Mouse (Mus musculus) splenic B cell, adult 2 months (primary cell): ENCODE results near the gene Polk.
A peak's percentile ranks its signal among the peaks of the same experiment; 100 is the strongest.

Source experiments
- DNase-seq: peaks from one replicate; pipeline ENCODE4 v3.0.0-alpha.2; 2011; ENCODE audit warnings: low read depth, low spot score
- H3K27me3 ChIP-seq: 2 replicates; pipeline ENCODE4 v1.6.1; 2012; ENCODE audit warnings: mild to moderate bottlenecking, low read length, moderate library complexity, mixed read lengths; ENCODE audit not compliant: control insufficient read depth, poor library complexity, insufficient read depth, severe bottlenecking
- H3K36me3 ChIP-seq: 2 replicates; pipeline ENCODE4 v1.6.1; 2012; ENCODE audit warnings: mild to moderate bottlenecking, low read length, moderate library complexity, mixed read lengths; ENCODE audit not compliant: control insufficient read depth, poor library complexity, insufficient read depth, severe bottlenecking

Gene Polk

DNA sequence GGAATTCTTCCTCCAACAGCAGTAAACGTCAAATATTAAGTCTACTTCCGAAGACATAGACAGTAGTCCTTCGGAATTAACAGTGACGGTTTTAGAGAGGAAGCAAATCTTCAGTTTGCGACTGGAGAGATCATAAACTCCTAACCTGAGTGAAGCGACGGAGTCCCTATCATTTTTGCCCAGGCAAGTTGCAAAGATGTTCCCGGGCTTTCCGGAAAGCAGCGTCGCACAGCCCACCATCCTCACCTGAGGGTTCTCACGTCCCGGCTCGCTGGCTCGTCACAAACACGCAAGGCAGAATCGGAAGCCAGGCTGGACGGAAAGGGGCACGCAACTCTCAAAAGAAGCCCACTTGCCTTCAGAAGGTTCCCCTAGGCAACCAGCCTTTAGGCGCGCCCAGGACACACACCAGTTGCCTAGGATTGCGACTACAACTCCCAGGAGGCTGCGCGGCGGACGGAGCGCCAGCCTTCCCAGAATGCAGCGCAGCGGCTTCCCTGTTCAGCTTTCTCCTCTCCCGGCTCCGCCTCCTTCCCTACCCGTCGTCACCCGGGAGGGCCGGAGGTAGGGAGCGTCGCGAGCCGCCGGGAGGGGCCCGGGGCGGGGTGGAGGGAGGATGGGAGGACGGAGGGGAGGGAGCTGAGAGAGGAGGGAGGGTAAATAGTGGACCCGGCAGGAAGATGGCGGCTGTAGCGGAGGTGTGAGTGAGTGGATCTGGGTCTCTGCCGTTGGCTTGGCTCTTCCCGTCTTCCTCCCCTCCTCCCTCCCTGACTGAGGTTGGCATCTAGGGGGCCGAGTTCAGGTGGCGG is at the start of gene Polk, which contains the start of gene Col4a3bp:
Polk (minus strand) TSS at position 499 of the 809 bp plus-strand sequence.
Col4a3bp (plus strand) TSS at position 538 of the 809 bp plus-strand sequence.
- Histone ChIP-seq H3K27me3 (no peaks in the 10 kb centered on the region), H3K36me3 (no peaks in the 10 kb centered on the region)
- DNase-seq, result peak; percentile 96

GRCm38 (mm10) chr13:96588642-96589041 is 46.3 kb upstream of the Polk start:
- no peak for DNase-seq
- Histone ChIP-seq H3K36me3 (no peaks in the 10 kb centered on the region), H3K27me3 (no peaks in the 10 kb centered on the region)

GRCm38 (mm10) chr13:96586540-96586939 is 44.2 kb upstream of the Polk start:
- no peaks in the 10 kb centered on the region for H3K36me3 ChIP-seq
- DNase-seq, result no peak
- H3K27me3 ChIP-seq, result no peaks in the 10 kb centered on the region

DNA sequence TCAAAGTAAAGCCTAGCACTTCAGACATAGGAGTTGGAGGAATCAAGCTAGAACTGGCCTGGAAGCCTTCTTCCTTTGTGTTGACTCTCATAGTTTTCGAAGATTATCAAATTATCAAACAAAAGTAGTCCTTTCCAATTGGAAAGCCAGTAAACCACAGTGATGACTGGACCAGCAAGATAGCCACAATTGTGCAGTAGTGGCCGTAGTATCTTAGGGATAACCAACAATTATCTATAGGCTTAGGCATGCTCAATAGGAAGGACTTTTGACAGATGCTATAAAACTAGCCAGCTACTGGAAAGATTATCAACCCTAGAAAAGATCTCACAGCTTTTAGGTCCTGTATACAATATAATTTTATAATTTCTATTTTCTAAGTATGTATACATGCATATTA is 41.8 kb upstream of the Polk start:
- Histone ChIP-seq H3K27me3 (no peaks in the 10 kb centered on the region), H3K36me3 (no peaks in the 10 kb centered on the region)
- DNase-seq, result no peak

GRCm38 (mm10) chr13:96579979-96580378 is 37.6 kb upstream of the Polk start:
- Histone ChIP-seq H3K27me3 (no peaks in the 10 kb centered on the region), H3K36me3 (no peaks in the 10 kb centered on the region)
- DNase-seq, result no peak

GRCm38 (mm10) chr13:96579104-96579503 is 36.7 kb upstream of the Polk start:
- Histone ChIP-seq H3K36me3 (no peaks in the 10 kb centered on the region), H3K27me3 (no peaks in the 10 kb centered on the region)
- no peak for DNase-seq

- no peaks in the 10 kb centered on the region for H3K36me3 ChIP-seq
- no peaks in the 10 kb centered on the region for H3K27me3 ChIP-seq
- DNase-seq, result no peak
Observed at GRCm38 (mm10) chr13:96574170-96574569, 31.8 kb upstream of the Polk start.

GRCm38 (mm10) chr13:96571016-96571361 is 28.6 kb upstream of the Polk start:
- DNase-seq, result no peak
- Histone ChIP-seq H3K27me3 (no peaks in the 10 kb centered on the region), H3K36me3 (peaks cover 3% of the 10 kb centered on the region)

GRCm38 (mm10) chr13:96570313-96571015 is 28.1 kb upstream of the Polk start:
- no peak for DNase-seq
- H3K27me3 ChIP-seq, result no peaks in the 10 kb centered on the region
- peaks cover 3% of the 10 kb centered on the region for H3K36me3 ChIP-seq

DNA sequence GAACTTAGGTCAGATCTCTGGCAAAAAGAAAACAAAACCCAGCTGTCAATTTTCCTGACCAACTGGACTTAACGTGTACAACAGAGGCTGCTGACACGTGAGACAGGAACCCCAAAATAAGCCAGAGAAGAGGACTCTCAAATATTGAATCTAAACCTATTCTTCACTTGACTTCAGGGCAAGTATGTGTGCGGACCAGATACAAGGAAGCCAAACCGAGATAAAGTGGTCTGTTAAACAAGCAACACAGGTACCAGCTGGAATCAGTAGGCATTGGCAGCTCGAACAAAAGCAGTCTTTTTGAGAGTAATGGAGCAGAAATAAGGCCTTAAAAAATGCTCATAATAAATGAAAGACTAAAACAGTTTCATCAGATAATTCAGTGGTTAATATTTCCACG is 25.6 kb upstream of the Polk start:
- peaks cover 3% of the 10 kb centered on the region for H3K36me3 ChIP-seq
- H3K27me3 ChIP-seq, result no peaks in the 10 kb centered on the region
- DNase-seq, result no peak

DNA sequence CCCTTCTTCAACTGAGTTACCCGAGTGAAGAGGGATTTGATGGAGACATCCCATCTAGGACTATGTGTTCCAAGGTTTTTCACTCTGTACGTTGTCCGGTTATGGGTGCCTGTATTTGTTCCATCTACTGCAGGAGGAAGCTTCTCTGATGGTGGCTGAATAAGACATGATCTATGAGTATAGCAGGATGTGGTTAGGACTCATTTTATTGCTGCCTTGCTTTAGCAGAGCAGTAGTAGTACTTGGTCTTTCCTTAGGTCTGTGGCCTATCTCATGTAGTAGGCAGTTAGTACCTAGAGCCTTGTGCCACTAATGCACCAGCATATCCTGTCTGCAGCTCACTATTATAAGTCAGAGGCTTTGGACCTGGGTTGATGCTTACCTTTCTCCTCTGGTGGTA is 12.7 kb upstream of the Polk start:
- no peak for DNase-seq

GRCm38 (mm10) chr13:96547941-96548340 is 5.6 kb upstream of the Polk start:
- no peaks in the 10 kb centered on the region for H3K36me3 ChIP-seq
- no peaks in the 10 kb centered on the region for H3K27me3 ChIP-seq
- DNase-seq, result peak; percentile 40

More for the DNA sequence above, 12.7 kb upstream of the Polk start:
- no peaks in the 10 kb centered on the region for H3K27me3 ChIP-seq
- H3K36me3 ChIP-seq, result no peaks in the 10 kb centered on the region

- Histone ChIP-seq H3K36me3 (no peaks in the 10 kb centered on the region), H3K27me3 (no peaks in the 10 kb centered on the region)
- DNase-seq, result no peak
Observed at GRCm38 (mm10) chr13:96547250-96547649, 4.9 kb upstream of the Polk start.

GRCm38 (mm10) chr13:96544506-96544905 is 2.1 kb upstream of the Polk start:
- Histone ChIP-seq H3K27me3 (no peaks in the 10 kb centered on the region), H3K36me3 (no peaks in the 10 kb centered on the region)
- peak; percentile 65 for DNase-seq
